Mouse (Mus musculus): ENCODE results near the gene Acsm4. TPM values are rescaled to one million over a fixed set of nuclear protein-coding genes. Genes with fewer than 3 reads are reported as not detected.

Acsm4 gene
- polyA plus RNA-seq, 1 experiment from 2014 or later: not detected

Other genes starting within 250 kb of the Acsm4 start
- not detected in 2 replicates for gene Gp2, start 230.7 kb upstream of the Acsm4 start, polyA plus RNA-seq (2016; fragmentation: Nextera tagmentation; extraction: Ambion mirVana)
- gene Umod, start 210.7 kb upstream of the Acsm4 start, polyA plus RNA-seq (2016; fragmentation: Nextera tagmentation; extraction: Ambion mirVana): 0.14 TPM in 1 of 2 replicates, not detected in the other
- not detected in 2 replicates for gene Acsm5, start 170.6 kb upstream of the Acsm4 start, polyA plus RNA-seq (2016; fragmentation: Nextera tagmentation; extraction: Ambion mirVana)
- not detected in 2 replicates for gene Pdilt, start 166.5 kb upstream of the Acsm4 start, polyA plus RNA-seq (2016; fragmentation: Nextera tagmentation; extraction: Ambion mirVana)
- gene Acsm2, start 135.7 kb upstream of the Acsm4 start, polyA plus RNA-seq (2016; fragmentation: Nextera tagmentation; extraction: Ambion mirVana): not detected in 2 replicates
- gene Acsm1, start 83.0 kb upstream of the Acsm4 start, polyA plus RNA-seq (2016; fragmentation: Nextera tagmentation; extraction: Ambion mirVana): not detected in 2 replicates
- gene Thumpd1, start 30.8 kb downstream of the Acsm4 start, polyA plus RNA-seq (2016; fragmentation: Nextera tagmentation; extraction: Ambion mirVana): 83.8 and 102 TPM in 2 replicates
- gene Acsm3, start 70.9 kb downstream of the Acsm4 start, polyA plus RNA-seq (2016; fragmentation: Nextera tagmentation; extraction: Ambion mirVana): 0.11 and 0.20 TPM in 2 replicates
- 27.3 and 28.3 TPM in 2 replicates for gene Rexo5, start 104.0 kb downstream of the Acsm4 start, polyA plus RNA-seq (2016; fragmentation: Nextera tagmentation; extraction: Ambion mirVana)
- 27.0 and 31.4 TPM in 2 replicates for gene Eri2, start 104.0 kb downstream of the Acsm4 start, polyA plus RNA-seq (2016; fragmentation: Nextera tagmentation; extraction: Ambion mirVana)
- 12.0 and 14.3 TPM in 2 replicates for gene Lyrm1, start 205.8 kb downstream of the Acsm4 start, polyA plus RNA-seq (2016; fragmentation: Nextera tagmentation; extraction: Ambion mirVana)
- gene Dcun1d3, start 206.3 kb downstream of the Acsm4 start, polyA plus RNA-seq (2016; fragmentation: Nextera tagmentation; extraction: Ambion mirVana): 11.4 and 14.7 TPM in 2 replicates